Mouse (Mus musculus) hindbrain, embryonic 13.5 days (tissue): ENCODE results near the gene Zar1. TPM values are rescaled to one million over a fixed set of nuclear protein-coding genes. Genes with fewer than 3 reads are reported as not detected.
A peak's percentile ranks its signal among the peaks of the same experiment; 100 is the strongest.
"Not testable (repeated sequence)": the region's sequence is repeated elsewhere in the genome, so short reads cannot be mapped to it uniquely, and the experiment has no call there.

Source experiments
- ATAC-seq: fragments of 200-750 bp; cut with Nextera tagmentation; 2 replicates; pipeline ENCODE4 v1.8.0; 2017; ENCODE audit warnings: moderate TSS enrichment; ENCODE audit not compliant: low FRiP score
- H3K27ac ChIP-seq: fragments of 300-500 bp; sonication (generic); 2 replicates; pipeline ENCODE4 v1.5.1; 2015; ENCODE audit warnings: inconsistent platforms, mild to moderate bottlenecking, moderate library complexity
- H3K27me3 ChIP-seq: fragments of 300-500 bp; sonication (generic); 2 replicates; pipeline ENCODE4 v1.6.1; 2015; ENCODE audit warnings: mild to moderate bottlenecking, inconsistent platforms
- H3K36me3 ChIP-seq: fragments of 300-500 bp; sonication (generic); 2 replicates; pipeline ENCODE4 v1.6.1; 2015; ENCODE audit warnings: mild to moderate bottlenecking, inconsistent platforms
- H3K4me1 ChIP-seq: fragments of 300-500 bp; sonication (generic); replicated peaks from 2 replicates; pipeline ENCODE4 v1.6.1; 2015; ENCODE audit warnings: inconsistent platforms
- H3K4me2 ChIP-seq: fragments of 300-500 bp; sonication (generic); 2 replicates; pipeline ENCODE4 v1.6.1; 2015; ENCODE audit warnings: inconsistent platforms, mild to moderate bottlenecking, moderate library complexity
- H3K4me3 ChIP-seq: fragments of 300-500 bp; sonication (generic); 2 replicates; pipeline ENCODE4 v1.5.1; 2015; ENCODE audit warnings: mild to moderate bottlenecking, inconsistent platforms
- H3K9ac ChIP-seq: fragments of 300-500 bp; sonication (generic); 2 replicates; pipeline ENCODE4 v1.6.1; 2015; ENCODE audit warnings: mild to moderate bottlenecking, inconsistent platforms
- H3K9me3 ChIP-seq: fragments of 300-500 bp; sonication (generic); 2 replicates; pipeline ENCODE4 v1.6.1; 2016; ENCODE audit warnings: inconsistent platforms
- WGBS: fragments of 180-500 bp; shearing (Covaris S2); methylation state at CpG from one replicate; pipeline ENCODE4 v1.1.7; 2015; 5-methylcytosine and 5-hydroxymethylcytosine counted together
- polyA plus RNA-seq: library from polyadenylated mRNA; unstranded; fragments of >200 nt; fragmentation: Nextera tagmentation; extraction: Ambion mirVana; gene quantifications from 2 replicates; pipeline ENCODE4 v1.2.1, GENCODE M21; 2015

Gene Zar1
- 3.4 and 3.7 TPM in 2 replicates for polyA plus RNA-seq

- H3K9ac ChIP-seq, result peak within 1 kb of the TSS; percentile 72
- H3K4me2 ChIP-seq, result peak within 1 kb of the TSS; percentile 66
- peak within 1 kb of the TSS; percentile 45 for H3K4me3 ChIP-seq
- peak; percentile 69 for ATAC-seq
- not testable (repeated sequence) for H3K9me3 ChIP-seq, H3K36me3 ChIP-seq, H3K27ac ChIP-seq
- peaks cover 20% of the 10 kb centered on the region for H3K27me3 ChIP-seq
- H3K4me1 ChIP-seq, result peaks cover 11% of the 10 kb centered on the region
- WGBS, result 5% methylated on average over 19 of the region's 21 CpGs
Observed at GRCm38 (mm10) chr5:72580970-72581332, at the start of gene Zar1. Gene Zar1, minus strand, starts transcription at chr5:72581254.

DNA sequence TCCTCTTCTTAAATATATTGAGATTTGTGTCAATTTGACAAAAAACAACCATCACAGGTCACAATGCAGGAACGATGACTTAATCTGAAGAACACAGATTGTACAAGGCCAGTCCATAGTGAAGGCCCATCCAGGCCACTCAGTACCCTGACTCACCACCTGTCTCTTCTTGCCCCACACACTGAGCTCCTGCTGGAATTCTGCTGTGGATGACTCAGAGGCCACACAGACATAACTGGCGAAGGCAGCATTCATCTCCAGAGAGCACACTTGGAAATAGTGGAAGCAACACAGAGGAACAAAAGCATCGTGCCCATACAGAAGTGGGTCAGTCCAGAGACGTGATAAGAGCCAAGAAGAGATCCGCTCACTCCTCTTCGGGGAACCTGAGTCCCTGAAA, 49.0 kb upstream of the Zar1 start:
- Histone ChIP-seq H3K27ac (no peak overlapping the region), H3K9me3 (no peaks in the 10 kb centered on the region), H3K4me1 (no peaks in the 10 kb centered on the region), H3K9ac (no peak overlapping the region), H3K27me3 (no peaks in the 10 kb centered on the region), H3K4me2 (no peak overlapping the region), H3K36me3 (no peaks in the 10 kb centered on the region), H3K4me3 (no peak overlapping the region)
- ATAC-seq, result no peak
- WGBS, result 96% methylated on average over 6 of the region's 6 CpGs

GRCm38 (mm10) chr5:72621022-72621421, 40.0 kb upstream of the Zar1 start:
- Histone ChIP-seq H3K9me3 (no peaks in the 10 kb centered on the region), H3K4me2 (no peak overlapping the region), H3K27me3 (no peaks in the 10 kb centered on the region), H3K27ac (no peak overlapping the region), H3K4me3 (no peak overlapping the region), H3K9ac (no peak overlapping the region), H3K4me1 (no peaks in the 10 kb centered on the region), H3K36me3 (no peaks in the 10 kb centered on the region)
- ATAC-seq, result no peak
- WGBS, result 85% methylated on average over 1 of the region's 1 CpGs

DNA sequence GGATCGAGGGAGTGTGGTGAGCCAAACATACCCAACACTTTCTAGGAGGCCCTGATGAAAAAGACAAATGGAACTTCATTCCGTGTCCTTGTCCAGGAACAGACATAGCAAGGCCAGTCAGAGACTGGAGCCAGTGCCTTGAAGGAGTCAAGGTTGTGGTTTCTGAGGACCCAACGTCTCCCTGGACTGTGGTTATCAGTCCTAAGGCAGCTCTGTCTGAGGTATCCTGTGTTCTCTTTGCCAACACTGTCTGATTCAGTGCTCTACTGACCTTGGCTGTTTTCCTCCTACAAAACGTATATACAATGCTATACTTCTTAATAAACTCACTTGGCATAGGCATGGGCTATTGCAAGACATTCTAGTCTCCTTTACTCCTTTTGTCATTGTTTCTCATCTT, 36.4 kb upstream of the Zar1 start:
- H3K36me3 ChIP-seq, result no peaks in the 10 kb centered on the region
- H3K4me1 ChIP-seq, result no peaks in the 10 kb centered on the region
- no peak for ATAC-seq
- no peak overlapping the region for H3K9ac ChIP-seq
- H3K27me3 ChIP-seq, result no peaks in the 10 kb centered on the region
- no peak overlapping the region for H3K4me3 ChIP-seq
- no peaks in the 10 kb centered on the region for H3K9me3 ChIP-seq
- H3K27ac ChIP-seq, result no peak overlapping the region
- no peak overlapping the region for H3K4me2 ChIP-seq
- 88% methylated on average over 4 of the region's 4 CpGs for WGBS

GRCm38 (mm10) chr5:72603138-72603537, 22.1 kb upstream of the Zar1 start:
- H3K9ac ChIP-seq, result no peak overlapping the region
- ATAC-seq, result no peak
- no peaks in the 10 kb centered on the region for H3K4me1 ChIP-seq
- no peaks in the 10 kb centered on the region for H3K9me3 ChIP-seq
- H3K36me3 ChIP-seq, result no peaks in the 10 kb centered on the region
- no peak overlapping the region for H3K4me3 ChIP-seq
- no peaks in the 10 kb centered on the region for H3K27me3 ChIP-seq
- H3K27ac ChIP-seq, result no peak overlapping the region
- 94% methylated on average over 4 of the region's 4 CpGs for WGBS
- H3K4me2 ChIP-seq, result no peak overlapping the region

DNA sequence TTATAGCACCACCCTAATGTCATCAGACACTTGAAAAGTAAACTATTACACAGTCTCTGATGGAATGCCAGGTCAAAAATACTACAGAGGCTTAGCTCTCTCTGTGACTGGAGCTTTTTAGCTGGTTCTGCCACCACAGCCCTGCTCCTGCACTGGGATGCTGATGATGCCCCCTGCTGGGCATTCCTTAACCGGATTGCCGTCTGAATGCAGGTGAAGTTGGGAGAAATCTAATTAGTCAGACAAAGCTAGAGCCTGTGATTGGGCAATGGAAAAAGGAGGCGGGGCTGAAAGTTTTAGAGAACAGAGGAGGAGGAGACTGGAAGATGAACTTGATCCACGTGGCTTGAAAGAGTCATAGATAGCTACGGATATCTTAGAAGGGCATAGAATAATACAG, 20.0 kb upstream of the Zar1 start:
- WGBS, result 10% methylated on average over 5 of the region's 5 CpGs
- ATAC-seq, result no peak

GRCm38 (mm10) chr5:72587192-72587681, 6.2 kb upstream of the Zar1 start, which contains the start of gene Gm5868:
Gene Gm5868, minus strand, starts transcription at chr5:72587551.
- peak; percentile 90 for ATAC-seq
- peak within 1 kb of the TSS; percentile 42 for H3K4me3 ChIP-seq
- peak within 1 kb of the TSS; percentile 51 for H3K9ac ChIP-seq
- H3K9me3 ChIP-seq, result no peaks in the 10 kb centered on the region
- WGBS, result 2% methylated on average over 38 of the region's 38 CpGs
- peaks cover 15% of the 10 kb centered on the region for H3K27me3 ChIP-seq
- H3K36me3 ChIP-seq, result no peaks in the 10 kb centered on the region
- H3K27ac ChIP-seq, result no peak within 1 kb of the TSS
- H3K4me2 ChIP-seq, result peak within 1 kb of the TSS; percentile 61
- peaks cover 7% of the 10 kb centered on the region for H3K4me1 ChIP-seq

More for the DNA sequence above, 20.0 kb upstream of the Zar1 start:
- Histone ChIP-seq H3K27me3 (no peaks in the 10 kb centered on the region), H3K27ac (no peak overlapping the region), H3K4me1 (no peaks in the 10 kb centered on the region), H3K9me3 (no peaks in the 10 kb centered on the region), H3K4me3 (no peak overlapping the region), H3K9ac (no peak overlapping the region), H3K4me2 (no peak overlapping the region), H3K36me3 (no peaks in the 10 kb centered on the region)

DNA sequence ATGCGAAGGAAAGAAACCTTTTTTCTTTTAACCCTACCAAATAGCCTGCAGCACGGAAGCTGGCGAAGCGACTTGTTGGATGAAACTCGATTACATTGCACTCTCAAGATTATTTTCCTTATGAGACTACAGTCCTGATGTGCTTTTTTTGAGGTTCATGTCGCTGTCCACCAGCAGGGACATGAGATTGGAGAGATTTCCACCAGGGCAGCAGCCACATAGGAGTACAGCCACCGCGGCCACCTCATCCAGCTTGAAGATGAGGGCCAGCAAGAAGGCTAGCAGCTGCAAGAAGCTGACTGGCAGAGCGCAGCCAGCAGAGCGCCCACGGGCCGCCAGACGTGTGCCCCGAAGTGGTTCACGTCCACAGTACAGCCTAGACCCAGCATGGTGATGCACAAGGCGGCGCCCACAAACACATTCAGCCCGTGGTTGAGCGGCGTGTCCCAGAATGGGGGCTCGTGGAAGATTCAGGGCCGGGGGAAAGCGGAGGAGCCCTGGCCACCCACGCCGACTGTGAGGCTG, 5.7 kb upstream of the Zar1 start:
- Histone ChIP-seq H3K9ac (peak overlapping the region; percentile 51), H3K27me3 (peaks cover 15% of the 10 kb centered on the region), H3K4me3 (peak overlapping the region; percentile 42), H3K4me2 (peak overlapping the region; percentile 61)
- WGBS, result 48% methylated on average over 25 of the region's 25 CpGs
- H3K4me1 ChIP-seq, H3K27ac ChIP-seq, H3K9me3 ChIP-seq, H3K36me3 ChIP-seq: not testable (repeated sequence)
- peak; percentile 72 for ATAC-seq

DNA sequence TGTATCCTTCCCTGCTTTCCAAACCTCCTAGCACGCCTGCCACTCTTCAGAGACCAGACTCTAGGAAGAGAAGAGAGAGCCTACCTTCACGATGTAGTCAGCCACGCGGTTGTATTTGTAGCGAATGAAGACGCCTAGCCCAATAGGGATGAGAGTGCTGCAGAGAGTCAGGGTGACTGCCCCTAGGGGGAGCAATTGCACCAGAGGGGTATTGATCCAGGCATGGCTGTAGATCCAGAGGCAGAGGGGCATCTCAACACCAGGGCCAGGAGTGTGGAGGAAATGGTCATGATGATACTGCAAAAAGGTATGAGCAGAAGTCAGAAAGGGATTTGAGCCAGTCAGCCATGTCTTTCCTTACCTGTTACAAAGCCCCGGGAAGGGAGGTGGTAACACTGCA, 5.1 kb upstream of the Zar1 start:
- H3K4me2 ChIP-seq, H3K36me3 ChIP-seq, H3K9ac ChIP-seq, ATAC-seq, H3K27ac ChIP-seq, H3K4me1 ChIP-seq, H3K9me3 ChIP-seq, H3K4me3 ChIP-seq: not testable (repeated sequence)
- WGBS, result 41% methylated on average over 7 of the region's 7 CpGs
- peaks cover 17% of the 10 kb centered on the region for H3K27me3 ChIP-seq

- WGBS, result 5% methylated on average over 50 of the region's 73 CpGs
- ATAC-seq, result peak; percentile 82
- peak overlapping the region; percentile 66 for H3K4me2 ChIP-seq
Observed at GRCm38 (mm10) chr5:72580088-72580969, 725 bp downstream of the Zar1 start.

DNA sequence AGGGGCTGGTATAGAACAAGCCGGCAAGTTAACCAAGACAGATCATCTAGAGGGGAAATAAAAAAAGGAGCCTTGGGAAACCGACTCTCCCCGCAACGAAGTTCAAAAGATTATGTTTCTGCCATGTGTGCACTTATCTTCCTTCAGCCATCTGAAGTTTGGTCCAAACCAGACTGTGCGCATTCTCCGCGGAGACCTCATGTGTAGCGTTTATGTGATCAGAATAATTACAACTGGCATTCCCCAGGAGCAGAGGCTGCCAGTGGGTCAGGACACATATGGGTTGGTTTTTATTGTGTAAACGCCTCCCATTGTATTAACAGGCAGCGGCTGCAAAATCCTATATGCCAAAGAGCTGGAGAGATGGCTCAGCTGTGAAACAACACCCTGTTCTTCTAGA, 1.5 kb downstream of the Zar1 start:
- not testable (repeated sequence) for H3K27ac ChIP-seq, H3K9me3 ChIP-seq, H3K4me3 ChIP-seq, H3K36me3 ChIP-seq, H3K9ac ChIP-seq
- Histone ChIP-seq H3K27me3 (peaks cover 19% of the 10 kb centered on the region; the same call in 1 of the 2 replicates), H3K4me1 (peaks cover 11% of the 10 kb centered on the region), H3K4me2 (peak overlapping the region; percentile 66; the same call in 1 of the 2 replicates)
- WGBS, result 28% methylated on average over 10 of the region's 10 CpGs
- ATAC-seq, result peak; percentile 10

More at GRCm38 (mm10) chr5:72580088-72580969, 725 bp downstream of the Zar1 start:
- Histone ChIP-seq H3K4me1 (peaks cover 11% of the 10 kb centered on the region), H3K27me3 (peaks cover 19% of the 10 kb centered on the region; the same call in 1 of the 2 replicates), H3K4me3 (peak overlapping the region; percentile 45), H3K9ac (peak overlapping the region; percentile 72)
- not testable (repeated sequence) for H3K9me3 ChIP-seq, H3K36me3 ChIP-seq, H3K27ac ChIP-seq

- no peaks in the 10 kb centered on the region for H3K4me1 ChIP-seq
- WGBS, result 85% methylated on average over 5 of the region's 5 CpGs
- no peak overlapping the region for H3K27ac ChIP-seq
- no peaks in the 10 kb centered on the region for H3K27me3 ChIP-seq
- H3K9me3 ChIP-seq, result peaks cover 12% of the 10 kb centered on the region; the same call in 1 of the 2 replicates
- no peak overlapping the region for H3K4me3 ChIP-seq
- no peak for ATAC-seq
- no peaks in the 10 kb centered on the region for H3K36me3 ChIP-seq
- no peak overlapping the region for H3K9ac ChIP-seq
- H3K4me2 ChIP-seq, result no peak overlapping the region
Observed at GRCm38 (mm10) chr5:72565621-72566020, 15.4 kb downstream of the Zar1 start.
